In the genomic region with DNA sequence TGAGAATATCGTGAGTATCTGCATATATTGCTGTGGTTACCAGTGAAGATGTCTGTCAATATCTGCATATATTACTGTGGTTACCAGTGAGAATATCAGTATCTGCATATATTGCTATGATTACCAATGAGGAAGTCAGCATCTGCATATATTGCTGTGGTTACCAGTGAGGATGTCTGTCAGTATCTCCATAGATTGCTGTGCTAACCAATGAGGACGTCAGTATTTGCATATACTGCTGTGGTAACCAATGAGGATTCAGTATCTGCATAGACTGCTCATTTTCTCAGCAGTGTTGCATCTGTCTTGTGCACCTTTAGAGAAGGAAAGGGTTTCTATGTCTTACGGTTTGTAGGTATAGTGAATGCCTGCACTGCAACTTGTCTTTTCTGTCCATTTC, we compare ENCODE assay signal across 15 mouse cellular contexts.
DNase-seq lines count a peak whose midpoint lies in the region.
"Had no signal": no experiment of that assay in that cellular context is flagged by ENCODE, and none has a peak within 500 bp of the region (broad histone marks: within the 10 kb centered on the region; RNA-seq: fewer than 3 reads in every experiment).

No protein-coding gene starts in this region.

- H3K27me3 ChIP-seq in splenic B cell, adult 2 months (ENCODE audit: control insufficient read depth, insufficient read depth, low read length, poor library complexity, severe bottlenecking), result no peaks in the 10 kb centered on the region
- H3K27me3 ChIP-seq: kidney, embryonic 15.5 days; neural tube, embryonic 12.5 days had no signal

- peak; percentile 6 for DNase-seq in thymus, postnatal 14 days
- DNase-seq in thymus, postnatal 4 days, result no peak
- DNase-seq in MN1 (ENCODE audit: low spot score), result peak; percentile 36
- peak; percentile 71 for DNase-seq in induced T-regulatory cell, adult 2 months (ENCODE audit: low read depth)
- DNase-seq in splenic B cell, adult 2 months (ENCODE audit: low read depth, low spot score), result peak; percentile 39
- DNase-seq in frontal cortex, postnatal 14 days (ENCODE audit: low spot score in 2 of 2), result no peak
- DNase-seq in right cerebral cortex, postnatal 10 days (ENCODE audit: low spot score in 2 of 2), result no peak
- no peak for DNase-seq in left cerebral cortex, adult 9 months (ENCODE audit: low spot score in 2 of 2)
- DNase-seq: cerebellum, adult 11-12 months; gastrocnemius, adult 2 months; heart, adult 11 months; lung, embryonic 14.5 days; thymus, postnatal 25 days had no signal

- H3K36me3 ChIP-seq in splenic B cell, adult 2 months (ENCODE audit: control insufficient read depth, insufficient read depth, low read length, poor library complexity, severe bottlenecking), result peaks cover under 1% of the 10 kb centered on the region; the same call in 1 of the 2 replicates

Comparison
In these comparisons a context has a peak if more than half of its experiments do, and no peak if none do; other contexts are left out.
1. DNase-seq: peak in thymus, postnatal 14 days (single experiment), MN1 (single experiment), induced T-regulatory cell, adult 2 months (single experiment) and splenic B cell, adult 2 months (single experiment); none in thymus, postnatal 4 days (single experiment), frontal cortex, postnatal 14 days (0 of 2), right cerebral cortex, postnatal 10 days (0 of 2) and left cerebral cortex, adult 9 months (0 of 2).